Mouse (Mus musculus): ENCODE results near the gene Insr.

- TF ChIP-seq GATA1 (IDR thresholded peaks at IDR 0.05; ENCODE audit: borderline replicate concordance, low read length): no peak
- no peak for TF ChIP-seq FLI1 (IDR thresholded peaks at IDR 0.05; ENCODE audit: low read length)
Observed at GRCm38 (mm10) chr8:3256147-3256940, 23.1 kb downstream of the Insr start.

All from megakaryocyte, embryonic 14.5 days (primary cell).